Mouse (Mus musculus) neural tube, embryonic 14.5 days (tissue): ENCODE results near the gene Mybbp1a. TPM values are rescaled to one million over a fixed set of nuclear protein-coding genes. Genes with fewer than 3 reads are reported as not detected.

Experiments
- ATAC-seq: fragments of 200-750 bp; cut with Nextera tagmentation; 2 replicates; pipeline ENCODE4 v1.8.0; 2017; ENCODE audit warnings: low read depth, mild to moderate bottlenecking, moderate TSS enrichment, moderate library complexity
- H3K27ac ChIP-seq: fragments of 300-500 bp; sonication (generic); 2 replicates; pipeline ENCODE4 v1.5.1; 2014; ENCODE audit warnings: low read depth, mild to moderate bottlenecking, control low read depth, low read length, moderate library complexity, mixed read lengths
- H3K27me3 ChIP-seq: fragments of 300-500 bp; sonication (generic); 2 replicates; pipeline ENCODE4 v1.6.1; 2014; ENCODE audit warnings: low read length; ENCODE audit not compliant: control insufficient read depth, insufficient read depth
- H3K36me3 ChIP-seq: fragments of 300-500 bp; sonication (generic); 2 replicates; pipeline ENCODE4 v1.6.1; 2014; ENCODE audit warnings: low read length, mixed read lengths; ENCODE audit not compliant: control insufficient read depth, insufficient read depth
- H3K4me1 ChIP-seq: fragments of 300-500 bp; sonication (generic); 2 replicates; pipeline ENCODE4 v1.6.1; 2014; ENCODE audit warnings: low read length; ENCODE audit not compliant: control insufficient read depth, insufficient read depth
- H3K4me2 ChIP-seq: fragments of 300-500 bp; sonication (generic); 2 replicates; pipeline ENCODE4 v1.6.1; 2014; ENCODE audit warnings: mild to moderate bottlenecking, low read depth, low read length, control low read depth
- H3K4me3 ChIP-seq: fragments of 300-500 bp; sonication (generic); 2 replicates; pipeline ENCODE4 v1.5.1; 2014; ENCODE audit warnings: low read depth, low read length, control low read depth, mixed read lengths
- H3K9ac ChIP-seq: fragments of 300-500 bp; sonication (generic); replicated peaks from 2 replicates; pipeline ENCODE4 v1.6.1; 2014; ENCODE audit warnings: low read depth, mild to moderate bottlenecking, control low read depth, low read length, mixed read lengths
- H3K9me3 ChIP-seq: fragments of 300-500 bp; sonication (generic); 2 replicates; pipeline ENCODE4 v1.6.1; 2016; ENCODE audit warnings: low read length; ENCODE audit not compliant: control insufficient read depth
- WGBS: fragments of 180-500 bp; shearing (Covaris S2); extraction: QIAGEN DNeasy Blood & Tissue Kit; methylation state at CpG from one replicate; pipeline ENCODE4 v1.1.7; 2014; 5-methylcytosine and 5-hydroxymethylcytosine counted together
- polyA plus RNA-seq: library from polyadenylated mRNA; unstranded; fragments of >200 nt; fragmentation: Nextera tagmentation; extraction: Ambion mirVana; gene quantifications from 2 replicates; pipeline ENCODE4 v1.2.1, GENCODE M21; 2014

Mybbp1a gene
- polyA plus RNA-seq, 1 experiment from 2014 or later, result 55.1 TPM

DNA sequence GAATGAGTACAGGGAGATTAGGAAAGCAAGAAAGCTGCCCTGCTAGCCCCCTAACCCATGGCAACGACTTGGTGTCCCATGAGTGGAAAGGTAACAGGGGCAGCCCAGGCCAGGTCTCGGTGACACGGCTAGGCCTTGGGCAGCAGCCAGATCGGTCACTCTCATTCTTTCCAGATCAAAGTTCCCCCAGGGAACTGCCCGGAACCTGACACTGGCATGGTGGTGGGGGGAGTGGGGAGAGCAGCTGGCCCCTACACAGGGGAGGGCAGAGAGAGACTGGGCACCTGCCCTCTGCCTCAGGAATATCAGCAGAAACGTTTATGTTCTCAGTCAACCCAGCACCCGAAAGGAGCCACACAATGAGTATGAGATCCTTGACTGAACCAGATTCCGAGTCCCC is 22.9 kb upstream of the Mybbp1a start:
- no peaks in the 10 kb centered on the region for H3K36me3 ChIP-seq
- no peak for ATAC-seq
- H3K9me3 ChIP-seq, result no peaks in the 10 kb centered on the region
- H3K4me2 ChIP-seq, result no peak overlapping the region
- H3K4me1 ChIP-seq, result no peaks in the 10 kb centered on the region
- WGBS, result 42% methylated on average over 8 of the region's 8 CpGs
- no peak overlapping the region for H3K27ac ChIP-seq
- H3K4me3 ChIP-seq, result no peak overlapping the region
- no peak overlapping the region for H3K9ac ChIP-seq
- no peaks in the 10 kb centered on the region for H3K27me3 ChIP-seq

DNA sequence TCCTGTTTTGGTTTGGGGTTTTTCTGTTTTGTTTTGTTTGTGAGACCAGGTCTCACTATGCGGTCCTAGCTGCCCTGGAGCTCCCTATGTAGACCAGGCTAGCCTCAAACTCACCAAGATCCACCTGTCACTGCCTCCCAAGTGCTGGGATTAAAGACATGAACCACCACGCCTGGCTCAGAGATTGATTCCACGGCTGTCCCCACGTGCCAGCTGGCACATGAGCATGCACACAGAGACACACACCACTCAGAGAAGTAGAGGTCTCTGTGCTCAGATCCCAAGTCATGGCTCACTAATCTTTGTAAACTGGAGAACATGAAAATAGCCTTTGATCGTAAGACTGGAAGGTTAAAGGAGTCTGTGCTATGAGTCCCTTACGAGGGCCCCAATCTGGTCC is 22.1 kb upstream of the Mybbp1a start:
- no peak for ATAC-seq
- Histone ChIP-seq H3K9me3 (no peaks in the 10 kb centered on the region), H3K27ac (no peak overlapping the region), H3K36me3 (no peaks in the 10 kb centered on the region), H3K4me3 (no peak overlapping the region), H3K4me2 (no peak overlapping the region), H3K9ac (no peak overlapping the region), H3K4me1 (no peaks in the 10 kb centered on the region), H3K27me3 (no peaks in the 10 kb centered on the region)
- 88% methylated on average over 6 of the region's 6 CpGs for WGBS

DNA sequence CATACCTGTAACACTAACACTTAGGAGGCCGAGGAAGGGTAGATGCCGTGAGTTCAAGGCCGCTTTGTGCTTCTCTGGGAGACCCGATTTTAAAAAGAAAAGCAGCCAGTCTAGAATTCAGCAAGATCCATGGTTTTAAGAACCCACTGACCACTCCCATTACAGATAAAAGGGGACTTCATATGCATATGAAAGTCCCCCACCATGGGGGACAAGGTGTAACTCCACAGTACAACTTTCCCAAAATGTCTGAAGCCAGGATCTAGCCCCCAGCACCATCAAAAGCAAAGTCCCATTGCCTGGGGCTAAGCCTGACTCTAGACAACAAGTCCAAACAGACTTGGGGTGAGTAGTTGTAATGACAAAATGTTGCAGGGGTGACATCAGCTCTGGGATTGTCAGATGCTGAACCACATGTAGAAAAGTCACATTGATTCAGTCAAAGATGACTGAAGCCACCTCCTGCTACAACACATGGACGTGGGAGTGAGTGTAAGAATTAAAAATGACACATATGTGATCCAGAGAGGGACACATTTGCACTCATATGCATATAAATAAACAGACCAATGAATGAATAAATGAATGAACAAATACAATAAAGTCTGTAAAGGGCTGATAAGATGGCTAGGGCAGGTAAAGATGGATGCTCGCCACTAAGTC is 20.6 kb upstream of the Mybbp1a start:
- Histone ChIP-seq H3K36me3 (no peaks in the 10 kb centered on the region), H3K27ac (no peak overlapping the region)
- no peak for ATAC-seq

DNA sequence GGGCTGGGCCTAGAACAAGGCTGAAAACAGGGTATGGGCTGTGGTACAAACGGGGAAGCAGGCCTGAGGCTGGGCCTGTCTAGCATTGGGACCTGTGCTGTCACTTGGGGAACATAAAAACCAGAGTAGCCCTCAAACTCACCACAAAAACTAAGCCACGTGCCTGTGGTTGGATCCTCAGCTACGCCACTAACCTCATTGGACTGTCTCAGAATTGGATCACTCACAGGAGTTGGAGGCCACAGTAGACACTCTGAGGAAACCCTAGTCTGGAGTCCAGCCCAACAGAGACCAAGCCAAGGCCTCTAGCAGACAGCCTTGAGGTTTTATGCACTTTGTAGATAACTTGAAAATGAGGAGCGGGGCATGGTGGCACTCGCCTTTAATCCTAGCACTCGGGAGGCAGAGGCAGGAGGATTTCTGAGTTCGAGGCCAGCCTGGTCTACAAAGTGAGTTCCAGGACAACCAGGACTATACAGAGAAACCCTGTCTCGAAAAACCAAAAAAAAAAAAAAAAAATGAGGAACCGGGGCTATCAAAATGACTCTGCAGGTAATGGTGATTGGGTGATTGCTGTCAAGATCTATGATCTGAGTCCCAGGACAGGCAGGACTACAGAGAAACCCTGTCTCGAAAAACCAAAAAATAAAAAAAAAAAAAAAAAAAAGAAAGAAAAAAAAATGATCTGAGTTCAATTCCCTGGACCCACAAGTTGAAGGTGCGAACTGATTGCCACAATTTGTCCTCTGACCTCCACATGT is 19.5 kb upstream of the Mybbp1a start:
- no peaks in the 10 kb centered on the region for H3K9me3 ChIP-seq
- 91% methylated on average over 11 of the region's 11 CpGs for WGBS
- no peak for ATAC-seq

More for the DNA sequence above, 20.6 kb upstream of the Mybbp1a start:
- Histone ChIP-seq H3K9ac (no peak overlapping the region), H3K4me1 (no peaks in the 10 kb centered on the region), H3K4me3 (no peak overlapping the region), H3K9me3 (no peaks in the 10 kb centered on the region), H3K27me3 (no peaks in the 10 kb centered on the region), H3K4me2 (no peak overlapping the region)
- 84% methylated on average over 6 of the region's 6 CpGs for WGBS

DNA sequence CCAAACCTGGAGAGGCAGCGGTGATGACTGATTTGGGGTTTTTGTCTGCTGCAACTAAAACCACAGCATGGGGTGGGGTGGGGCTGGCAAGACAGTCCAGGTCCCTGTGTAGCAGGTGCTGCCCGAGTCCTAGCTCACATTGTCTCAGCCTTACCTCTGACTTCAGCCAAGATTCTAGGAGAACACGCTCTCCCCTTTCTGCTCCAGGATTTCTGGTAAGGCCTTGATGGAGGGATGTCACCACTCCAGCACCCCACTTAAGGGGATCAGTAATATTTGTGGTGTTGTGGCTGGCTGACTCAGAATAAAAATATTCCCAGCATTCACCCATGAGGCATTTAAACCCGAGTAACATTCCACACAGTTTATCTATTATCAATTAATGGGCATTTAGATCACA is 17.5 kb upstream of the Mybbp1a start:
- Histone ChIP-seq H3K9me3 (no peaks in the 10 kb centered on the region), H3K9ac (no peak overlapping the region), H3K4me1 (no peaks in the 10 kb centered on the region), H3K4me2 (no peak overlapping the region), H3K4me3 (no peak overlapping the region), H3K36me3 (no peaks in the 10 kb centered on the region), H3K27ac (no peak overlapping the region), H3K27me3 (no peaks in the 10 kb centered on the region)
- WGBS, result 86% methylated on average over 4 of the region's 4 CpGs
- no peak for ATAC-seq

More for the DNA sequence above, 19.5 kb upstream of the Mybbp1a start:
- Histone ChIP-seq H3K9ac (no peak overlapping the region), H3K4me3 (no peak overlapping the region), H3K4me2 (no peak overlapping the region), H3K27me3 (no peaks in the 10 kb centered on the region), H3K36me3 (no peaks in the 10 kb centered on the region), H3K27ac (no peak overlapping the region), H3K4me1 (no peaks in the 10 kb centered on the region)

DNA sequence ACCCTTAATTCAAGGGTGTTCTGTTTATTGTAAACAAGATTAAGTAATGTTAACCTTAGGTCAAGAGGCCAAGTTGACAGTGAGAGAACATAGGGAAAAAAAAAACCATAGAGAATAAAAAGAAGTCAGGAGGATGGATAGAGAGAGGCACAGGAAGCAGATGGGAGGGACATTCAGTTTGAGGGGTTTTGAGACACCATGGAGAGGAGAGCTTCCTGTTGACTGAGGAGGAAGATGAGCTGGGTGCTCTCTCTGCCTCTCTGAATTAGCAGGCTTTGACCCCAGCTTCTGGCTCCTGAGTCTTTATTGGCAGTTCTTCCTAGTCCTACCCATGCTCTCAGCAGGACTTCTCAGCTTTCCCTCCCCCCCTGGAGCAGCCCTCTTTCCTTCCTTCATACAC is 16.0 kb upstream of the Mybbp1a start:
- H3K9me3 ChIP-seq, result no peaks in the 10 kb centered on the region
- H3K9ac ChIP-seq, result no peak overlapping the region
- H3K27me3 ChIP-seq, result no peaks in the 10 kb centered on the region
- no peak overlapping the region for H3K4me2 ChIP-seq
- H3K4me3 ChIP-seq, result no peak overlapping the region
- H3K36me3 ChIP-seq, result no peaks in the 10 kb centered on the region
- H3K27ac ChIP-seq, result no peak overlapping the region
- no peaks in the 10 kb centered on the region for H3K4me1 ChIP-seq
- no peak for ATAC-seq

DNA sequence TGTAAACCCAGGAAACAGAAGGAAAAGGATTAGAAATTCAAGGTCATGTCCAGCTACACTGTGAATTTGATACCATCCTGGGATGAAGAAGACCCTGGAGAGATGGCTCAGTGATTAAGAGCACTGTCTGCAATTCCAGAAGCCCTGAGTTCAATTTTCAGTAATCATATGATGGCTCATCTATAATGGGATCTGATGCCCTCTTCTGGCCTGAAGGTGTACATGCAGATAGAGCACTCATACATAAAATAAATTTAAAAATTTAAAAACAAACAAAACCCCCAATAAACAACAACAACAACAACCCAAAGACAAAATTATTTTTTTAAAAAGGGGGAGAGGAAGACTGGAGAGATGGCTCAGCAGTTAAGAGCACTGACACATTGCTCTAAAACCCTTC is 14.3 kb upstream of the Mybbp1a start:
- H3K27ac ChIP-seq, result no peak overlapping the region
- no peak overlapping the region for H3K4me2 ChIP-seq
- H3K27me3 ChIP-seq, result no peaks in the 10 kb centered on the region
- no peaks in the 10 kb centered on the region for H3K36me3 ChIP-seq
- no peak overlapping the region for H3K9ac ChIP-seq
- H3K9me3 ChIP-seq, result no peaks in the 10 kb centered on the region
- no peaks in the 10 kb centered on the region for H3K4me1 ChIP-seq
- H3K4me3 ChIP-seq, result no peak overlapping the region
- ATAC-seq, result no peak

DNA sequence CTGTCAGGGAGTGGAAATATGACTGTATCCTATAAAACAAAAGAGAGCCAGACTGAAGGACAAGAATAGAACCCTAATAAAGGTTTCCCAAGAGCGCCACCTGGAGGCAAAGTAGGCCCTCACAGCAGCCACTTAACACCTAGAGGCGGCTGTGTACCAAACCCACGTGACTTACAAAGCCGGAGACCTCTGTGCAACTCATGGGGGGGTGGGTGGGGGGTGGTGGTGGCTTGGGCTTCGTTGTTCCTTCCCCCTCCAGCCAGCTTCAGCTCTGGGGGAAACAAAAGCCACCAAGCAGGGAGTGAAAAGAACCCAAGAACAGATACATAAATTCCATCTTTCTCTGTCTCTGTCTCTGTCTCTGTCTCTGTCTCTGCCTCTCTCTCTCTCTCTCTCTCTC is 12.5 kb upstream of the Mybbp1a start:
- Histone ChIP-seq H3K9ac (no peak overlapping the region), H3K27me3 (no peaks in the 10 kb centered on the region), H3K4me3 (no peak overlapping the region), H3K27ac (no peak overlapping the region), H3K9me3 (no peaks in the 10 kb centered on the region), H3K36me3 (no peaks in the 10 kb centered on the region), H3K4me1 (no peaks in the 10 kb centered on the region), H3K4me2 (no peak overlapping the region)
- WGBS, result 2% methylated on average over 5 of the region's 5 CpGs
- no peak for ATAC-seq

DNA sequence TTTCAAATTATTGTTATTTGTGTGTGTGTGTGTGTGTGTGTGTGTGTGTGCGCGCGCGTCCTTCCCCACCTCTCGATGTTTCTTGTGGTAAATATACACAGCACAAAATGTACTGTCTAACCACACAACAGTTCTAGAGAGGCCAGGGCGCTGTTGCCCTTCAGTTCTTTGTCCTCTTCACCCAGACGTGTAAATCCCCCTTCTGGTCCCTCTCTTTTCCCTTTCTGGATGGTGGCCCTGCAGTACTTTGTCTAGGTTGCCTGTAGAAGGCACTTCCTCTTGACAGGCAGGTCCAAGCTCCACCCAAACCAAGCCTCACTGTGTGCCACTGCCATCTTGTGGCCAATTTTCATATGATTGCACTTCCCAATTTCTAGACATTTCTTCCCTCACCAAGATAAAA is 11.9 kb upstream of the Mybbp1a start:
- Histone ChIP-seq H3K9ac (no peak overlapping the region), H3K4me2 (no peak overlapping the region), H3K4me1 (no peaks in the 10 kb centered on the region), H3K27me3 (no peaks in the 10 kb centered on the region), H3K36me3 (no peaks in the 10 kb centered on the region), H3K9me3 (no peaks in the 10 kb centered on the region), H3K27ac (no peak overlapping the region), H3K4me3 (no peak overlapping the region)
- WGBS, result 54% methylated on average over 7 of the region's 7 CpGs
- no peak for ATAC-seq
